ENCODE assay signal across 15 mouse cellular contexts in genomic region chr15:100486450-100486849, GRCm38 (mm10). TPM values are rescaled to one million over a fixed set of nuclear protein-coding genes. Genes with fewer than 3 reads are reported as not detected.
DNase-seq lines count a peak whose midpoint lies in the region; ATAC-seq and TF ChIP-seq lines count a peak whose summit lies in the region.
"Had no signal": no experiment of that assay in that cellular context is flagged by ENCODE, and none has a peak within 500 bp of the region (broad histone marks: within the 10 kb centered on the region; RNA-seq: fewer than 3 reads in every experiment).

No protein-coding gene starts in this region.

- intact Hi-C loops in gastrocnemius, adult 2 months (cut with DNase I), result no loop called here

- H3K9me3 ChIP-seq in kidney, embryonic 14.5 days (ENCODE audit: control insufficient read depth, low read length), result no peaks in the 10 kb centered on the region
- no peaks in the 10 kb centered on the region for H3K9me3 ChIP-seq in midbrain, embryonic 10.5 days (replicated peaks)
- H3K9me3 ChIP-seq in midbrain, embryonic 16.5 days (replicated peaks; ENCODE audit: control insufficient read depth, low read length, poor library complexity, severe bottlenecking), result no peaks in the 10 kb centered on the region
- H3K9me3 ChIP-seq: embryonic facial prominence, embryonic 13.5 days; forebrain, embryonic 10.5 days; midbrain, embryonic 12.5 days had no signal

- TF ChIP-seq CTCF in kidney, adult 2 months (conservative IDR thresholded peaks at IDR 0.05; ENCODE audit: insufficient read depth, insufficient read length, low read depth, low read length), result no peak
- no peak for TF ChIP-seq CTCF in gastrocnemius, adult 2 months (IDR thresholded peaks at IDR 0.05)

- 17% methylated on average over 7 of the region's 7 CpGs for WGBS in kidney, embryonic 14.5 days
- 77% methylated on average over 7 of the region's 7 CpGs for WGBS in kidney, adult 2 months
- whole genome bisulfite sequencing in midbrain, embryonic 10.5 days, result 23% methylated on average over 7 of the region's 7 CpGs
- 21% methylated on average over 7 of the region's 7 CpGs for WGBS in midbrain, embryonic 16.5 days

- H3K4me3 ChIP-seq in kidney, embryonic 14.5 days (ENCODE audit: low read length), result no peak overlapping the region
- no peak overlapping the region for H3K4me3 ChIP-seq in kidney, adult 2 months (ENCODE audit: insufficient read depth, low read depth, low read length)
- no peak overlapping the region for H3K4me3 ChIP-seq in midbrain, embryonic 10.5 days
- H3K4me3 ChIP-seq in midbrain, embryonic 16.5 days (ENCODE audit: low read depth, low read length), result no peak overlapping the region
- H3K4me3 ChIP-seq in gastrocnemius, adult 2 months, result no peak overlapping the region
- H3K4me3 ChIP-seq: embryonic facial prominence, embryonic 13.5 days; forebrain, embryonic 10.5 days; midbrain, embryonic 12.5 days had no signal

- peak; percentile 55; the same call in 1 of the 2 replicates for ATAC-seq in kidney, embryonic 14.5 days (ENCODE audit: low FRiP score, low TSS enrichment)
- ATAC-seq in midbrain, embryonic 16.5 days, result no peak
- ATAC-seq: liver, postnatal 0 days had no signal

- no peaks in the 10 kb centered on the region for H3K27me3 ChIP-seq in kidney, embryonic 14.5 days (ENCODE audit: control insufficient read depth, insufficient read depth, low read length)
- H3K27me3 ChIP-seq in kidney, adult 2 months (replicated peaks; ENCODE audit: control insufficient read depth, insufficient read depth, low read length), result no peaks in the 10 kb centered on the region
- no peaks in the 10 kb centered on the region for H3K27me3 ChIP-seq in midbrain, embryonic 10.5 days (ENCODE audit: low read depth, poor library complexity, severe bottlenecking)
- H3K27me3 ChIP-seq in midbrain, embryonic 16.5 days (ENCODE audit: control insufficient read depth, insufficient read depth, low read depth, low read length), result no peaks in the 10 kb centered on the region
- H3K27me3 ChIP-seq: embryonic facial prominence, embryonic 13.5 days; midbrain, embryonic 12.5 days had no signal

- H3K4me1 ChIP-seq in kidney, embryonic 14.5 days (ENCODE audit: control insufficient read depth, insufficient read depth, low read length), result peaks cover 24% of the 10 kb centered on the region
- peaks cover 12% of the 10 kb centered on the region for H3K4me1 ChIP-seq in kidney, adult 2 months (ENCODE audit: control insufficient read depth, insufficient read depth, low read length)
- peaks cover 43% of the 10 kb centered on the region for H3K4me1 ChIP-seq in midbrain, embryonic 10.5 days
- H3K4me1 ChIP-seq in midbrain, embryonic 16.5 days (ENCODE audit: control insufficient read depth, insufficient read depth, low read length), result peaks cover 12% of the 10 kb centered on the region; the same call in 1 of the 2 replicates

- no peak for DNase-seq in kidney, adult 2 months
- peak; percentile 43 for DNase-seq in midbrain, embryonic 10.5 days (ENCODE audit: low spot score)
- peak; percentile 30 for DNase-seq in embryo, embryonic 11.5 days (ENCODE audit: low read depth, low spot score)
- DNase-seq in mesoderm, embryonic 11.5 days (ENCODE audit: low read depth, low spot score), result peak; percentile 71
- DNase-seq in gastrocnemius, adult 2 months, result no peak
- DNase-seq: adrenal gland, postnatal 10 days; cerebellum, adult 9-10 months; kidney, postnatal 36 days; liver, postnatal 0 days had no signal

- no peak for TF ChIP-seq POLR2A in kidney, adult 2 months (IDR thresholded peaks at IDR 0.05; ENCODE audit: low read depth, low read length)

- H3K27ac ChIP-seq in kidney, embryonic 14.5 days (ENCODE audit: low read depth, low read length), result peak overlapping the region; percentile 30; the same call in 1 of the 2 replicates
- no peak overlapping the region for H3K27ac ChIP-seq in kidney, adult 2 months (ENCODE audit: insufficient read depth, low read depth, low read length)
- peak overlapping the region; percentile 38; the same call in 1 of the 2 replicates for H3K27ac ChIP-seq in midbrain, embryonic 10.5 days (replicated peaks)
- H3K27ac ChIP-seq in midbrain, embryonic 16.5 days (ENCODE audit: low read length), result no peak overlapping the region
- no peak overlapping the region for H3K27ac ChIP-seq in gastrocnemius, adult 2 months
- H3K27ac ChIP-seq: embryonic facial prominence, embryonic 13.5 days; forebrain, embryonic 10.5 days; hindbrain, embryonic 14.5 days; midbrain, embryonic 12.5 days had no signal

- H3K36me3 ChIP-seq in kidney, embryonic 14.5 days (ENCODE audit: control insufficient read depth, insufficient read depth, low read length), result peaks cover 73% of the 10 kb centered on the region
- H3K36me3 ChIP-seq in kidney, adult 2 months (ENCODE audit: control insufficient read depth, insufficient read depth, low read length), result no peaks in the 10 kb centered on the region; the same call in 1 of the 2 replicates
- H3K36me3 ChIP-seq in midbrain, embryonic 10.5 days, result peaks cover 84% of the 10 kb centered on the region
- peaks cover 62% of the 10 kb centered on the region for H3K36me3 ChIP-seq in midbrain, embryonic 16.5 days (ENCODE audit: control insufficient read depth, insufficient read depth, low read length)

- no peak overlapping the region for H3K4me2 ChIP-seq in kidney, embryonic 14.5 days (replicated peaks; ENCODE audit: low read depth, low read length)
- no peak overlapping the region for H3K4me2 ChIP-seq in midbrain, embryonic 16.5 days (ENCODE audit: low read length)
- H3K4me2 ChIP-seq: embryonic facial prominence, embryonic 13.5 days; hindbrain, embryonic 14.5 days; midbrain, embryonic 12.5 days had no signal

- H3K9ac ChIP-seq in kidney, embryonic 14.5 days (ENCODE audit: low read depth, low read length), result no peak overlapping the region
- no peak overlapping the region for H3K9ac ChIP-seq in midbrain, embryonic 16.5 days (ENCODE audit: low read depth, low read length)
- H3K9ac ChIP-seq: embryonic facial prominence, embryonic 13.5 days; hindbrain, embryonic 14.5 days; liver, postnatal 0 days; midbrain, embryonic 12.5 days had no signal

RNA-seq across cellular contexts. Expression of gene Csrnp2, which starts 8.8 kb away (rescaled TPM):
- polyA plus RNA-seq in kidney, embryonic 14.5 days (2014; fragmentation: Nextera tagmentation; extraction: Ambion mirVana), result 14.5 and 18.6 TPM in 2 replicates
- polyA plus RNA-seq in kidney, adult 2 months (2012; rRNA removed), result 2.6 and 2.7 TPM in 2 replicates
- polyA plus RNA-seq in midbrain, embryonic 10.5 days (2016; fragmentation: Nextera tagmentation; extraction: Ambion mirVana), result 16.7 and 22.0 TPM in 2 replicates
- polyA plus RNA-seq in midbrain, embryonic 16.5 days (2015; fragmentation: Nextera tagmentation; extraction: Ambion mirVana), result 48.1 and 51.3 TPM in 2 replicates
- 1 to 10 TPM; 2.8 to 3.0 TPM for total RNA-seq in gastrocnemius, adult 2 months (2021)

RNA-seq across cellular contexts. Expression of gene Letmd1, which starts 17.6 kb away (rescaled TPM):
- polyA plus RNA-seq in kidney, embryonic 14.5 days (2014; fragmentation: Nextera tagmentation; extraction: Ambion mirVana), result 19.2 and 25.4 TPM in 2 replicates
- 79.0 and 79.8 TPM in 2 replicates for polyA plus RNA-seq in kidney, adult 2 months (2012; rRNA removed)
- polyA plus RNA-seq in midbrain, embryonic 10.5 days (2016; fragmentation: Nextera tagmentation; extraction: Ambion mirVana), result 44.1 and 47.3 TPM in 2 replicates
- polyA plus RNA-seq in midbrain, embryonic 16.5 days (2015; fragmentation: Nextera tagmentation; extraction: Ambion mirVana), result 57.4 and 57.5 TPM in 2 replicates
- 1 to 10 TPM; 8.8 to 10.0 TPM for total RNA-seq in gastrocnemius, adult 2 months (2021)

Comparison
In these comparisons a context has a peak if more than half of its experiments do, and no peak if none do; other contexts are left out.
1. H3K27ac ChIP-seq: peak in kidney, embryonic 14.5 days (single experiment) and midbrain, embryonic 10.5 days (single experiment); none in kidney, adult 2 months (single experiment), midbrain, embryonic 16.5 days (single experiment) and gastrocnemius, adult 2 months (single experiment).
2. DNase-seq: peak in midbrain, embryonic 10.5 days (single experiment), embryo, embryonic 11.5 days (single experiment) and mesoderm, embryonic 11.5 days (single experiment); none in kidney, adult 2 months (single experiment) and gastrocnemius, adult 2 months (single experiment).